Mouse (Mus musculus) liver, embryonic 15.5 days (tissue): ENCODE data around the gene Wwox. TPM values are rescaled to one million over a fixed set of nuclear protein-coding genes. Genes with fewer than 3 reads are reported as not detected.

Source experiments
- ATAC-seq: fragments of 200-750 bp; cut with Nextera tagmentation; 2 replicates; pipeline ENCODE4 v1.8.0; 2017; ENCODE audit warnings: moderate number of reproducible peaks, mild to moderate bottlenecking, moderate library complexity; ENCODE audit not compliant: insufficient read depth
- H3K27ac ChIP-seq: fragments of 300-500 bp; sonication (generic); replicated peaks from 2 replicates; pipeline ENCODE4 v1.5.1; 2015; ENCODE audit warnings: mild to moderate bottlenecking, inconsistent platforms
- H3K27me3 ChIP-seq: fragments of 300-500 bp; sonication (generic); 2 replicates; pipeline ENCODE4 v1.6.1; 2015; ENCODE audit warnings: mild to moderate bottlenecking, inconsistent platforms
- H3K36me3 ChIP-seq: fragments of 300-500 bp; sonication (generic); replicated peaks from 2 replicates; pipeline ENCODE4 v1.6.1; 2015; ENCODE audit warnings: moderate library complexity, mild to moderate bottlenecking, inconsistent platforms
- H3K4me1 ChIP-seq: fragments of 300-500 bp; sonication (generic); replicated peaks from 2 replicates; pipeline ENCODE4 v1.6.1; 2015; ENCODE audit warnings: inconsistent platforms
- H3K4me2 ChIP-seq: fragments of 300-500 bp; sonication (generic); 2 replicates; pipeline ENCODE4 v1.6.1; 2015; ENCODE audit warnings: moderate library complexity, mild to moderate bottlenecking, inconsistent platforms
- H3K4me3 ChIP-seq: fragments of 300-500 bp; sonication (generic); replicated peaks from 2 replicates; pipeline ENCODE4 v1.5.1; 2015; ENCODE audit warnings: mild to moderate bottlenecking, inconsistent platforms
- H3K9ac ChIP-seq: fragments of 300-500 bp; sonication (generic); 2 replicates; pipeline ENCODE4 v1.6.1; 2015; ENCODE audit warnings: moderate library complexity, mild to moderate bottlenecking, inconsistent platforms
- H3K9me3 ChIP-seq: fragments of 300-500 bp; sonication (generic); replicated peaks from 2 replicates; pipeline ENCODE4 v1.6.1; 2016; ENCODE audit warnings: inconsistent platforms
- WGBS: fragments of 180-500 bp; shearing (Covaris S2); methylation state at CpG from one replicate; pipeline ENCODE4 v1.1.7; 2015; ENCODE audit warnings: mixed read lengths; ENCODE audit not compliant: insufficient replicate concordance; 5-methylcytosine and 5-hydroxymethylcytosine counted together
- polyA plus RNA-seq: library from polyadenylated mRNA; unstranded; fragments of >200 nt; fragmentation: Nextera tagmentation; extraction: Ambion mirVana; gene quantifications from 2 replicates; pipeline ENCODE4 v1.2.1, GENCODE M21; 2015

Wwox gene
- polyA plus RNA-seq, 1 experiment from 2014 or later: 3.5 TPM

- no peaks in the 10 kb centered on the region for H3K36me3 ChIP-seq
- H3K9ac ChIP-seq: no peak overlapping the region
- peaks cover 10% of the 10 kb centered on the region for H3K4me1 ChIP-seq
- no peaks in the 10 kb centered on the region; the same call in 1 of the 2 replicates for H3K27me3 ChIP-seq
- H3K9me3 ChIP-seq: no peaks in the 10 kb centered on the region
- no peak; the same call in 1 of the 2 replicates for ATAC-seq
- no peak overlapping the region for H3K4me3 ChIP-seq
- no peak overlapping the region for H3K4me2 ChIP-seq
- H3K27ac ChIP-seq: no peak overlapping the region
- 21% methylated on average over 6 of the region's 6 CpGs for WGBS
These were observed 712.0 kb downstream of the Wwox start for GRCm38 (mm10) chr8:115151416-115151815.

- H3K27ac ChIP-seq: no peak overlapping the region
- no peak for ATAC-seq
- H3K4me3 ChIP-seq: no peak overlapping the region
- H3K9ac ChIP-seq: no peak overlapping the region
- peaks cover 13% of the 10 kb centered on the region for H3K27me3 ChIP-seq
- no peaks in the 10 kb centered on the region for H3K36me3 ChIP-seq
- no peak overlapping the region for H3K4me2 ChIP-seq
- WGBS: 57% methylated on average over 10 of the region's 10 CpGs
- H3K9me3 ChIP-seq: no peaks in the 10 kb centered on the region
- peaks cover 10% of the 10 kb centered on the region for H3K4me1 ChIP-seq
These were observed 714.6 kb downstream of the Wwox start for GRCm38 (mm10) chr8:115154096-115154495.

GRCm38 (mm10) chr8:115156142-115156541, 716.7 kb downstream of the Wwox start:
- Histone ChIP-seq H3K9ac (no peak overlapping the region), H3K4me3 (no peak overlapping the region), H3K27me3 (peaks cover 26% of the 10 kb centered on the region), H3K4me2 (no peak overlapping the region), H3K4me1 (peaks cover under 1% of the 10 kb centered on the region), H3K27ac (no peak overlapping the region), H3K9me3 (no peaks in the 10 kb centered on the region), H3K36me3 (no peaks in the 10 kb centered on the region)
- ATAC-seq: no peak
- 47% methylated on average over 8 of the region's 8 CpGs for WGBS

GRCm38 (mm10) chr8:115157977-115158720, 718.7 kb downstream of the Wwox start:
- no peaks in the 10 kb centered on the region for H3K9me3 ChIP-seq
- H3K4me1 ChIP-seq: no peaks in the 10 kb centered on the region
- WGBS: 59% methylated on average over 12 of the region's 12 CpGs
- H3K4me2 ChIP-seq: no peak overlapping the region
- no peak overlapping the region for H3K4me3 ChIP-seq
- H3K36me3 ChIP-seq: no peaks in the 10 kb centered on the region
- no peak for ATAC-seq
- H3K9ac ChIP-seq: no peak overlapping the region
- H3K27me3 ChIP-seq: peaks cover 26% of the 10 kb centered on the region
- H3K27ac ChIP-seq: no peak overlapping the region

- 18% methylated on average over 8 of the region's 8 CpGs for WGBS
- no peaks in the 10 kb centered on the region for H3K36me3 ChIP-seq
- no peaks in the 10 kb centered on the region for H3K4me1 ChIP-seq
- H3K27me3 ChIP-seq: peaks cover 30% of the 10 kb centered on the region
- ATAC-seq: no peak
- no peak overlapping the region for H3K9ac ChIP-seq
- H3K9me3 ChIP-seq: no peaks in the 10 kb centered on the region
- H3K4me3 ChIP-seq: no peak overlapping the region
- H3K27ac ChIP-seq: no peak overlapping the region
- H3K4me2 ChIP-seq: peak overlapping the region; percentile 54; the same call in 1 of the 2 replicates
These were observed 719.3 kb downstream of the Wwox start for GRCm38 (mm10) chr8:115158721-115159111.

GRCm38 (mm10) chr8:115159208-115159607, 719.8 kb downstream of the Wwox start:
- 0 out of 2 replicates have a peak overlapping the region, but pooled peaks have one; percentile 9 for H3K4me3 ChIP-seq
- peaks cover 35% of the 10 kb centered on the region for H3K27me3 ChIP-seq
- no peaks in the 10 kb centered on the region for H3K9me3 ChIP-seq
- no peak overlapping the region for H3K9ac ChIP-seq
- H3K27ac ChIP-seq: no peak overlapping the region
- peak overlapping the region; percentile 54 for H3K4me2 ChIP-seq
- no peak for ATAC-seq
- no peaks in the 10 kb centered on the region for H3K4me1 ChIP-seq
- WGBS: 4% methylated on average over 18 of the region's 18 CpGs
- no peaks in the 10 kb centered on the region for H3K36me3 ChIP-seq

- no peaks in the 10 kb centered on the region for H3K36me3 ChIP-seq
- H3K27ac ChIP-seq: no peak overlapping the region
- no peaks in the 10 kb centered on the region for H3K4me1 ChIP-seq
- ATAC-seq: no peak
- 7% methylated on average over 22 of the region's 22 CpGs for WGBS
- no peak overlapping the region for H3K9ac ChIP-seq
- H3K4me2 ChIP-seq: peak overlapping the region; percentile 54
- peaks cover 38% of the 10 kb centered on the region for H3K27me3 ChIP-seq
- H3K9me3 ChIP-seq: no peaks in the 10 kb centered on the region
- peak overlapping the region; percentile 36 for H3K4me3 ChIP-seq
These were observed 720.4 kb downstream of the Wwox start for GRCm38 (mm10) chr8:115159711-115160374.

GRCm38 (mm10) chr8:115160407-115160806, 721.0 kb downstream of the Wwox start:
- no peaks in the 10 kb centered on the region for H3K9me3 ChIP-seq
- no peak overlapping the region for H3K9ac ChIP-seq
- no peaks in the 10 kb centered on the region for H3K36me3 ChIP-seq
- H3K27me3 ChIP-seq: peaks cover 41% of the 10 kb centered on the region
- H3K27ac ChIP-seq: no peak overlapping the region
- 65% methylated on average over 5 of the region's 5 CpGs for WGBS
- H3K4me3 ChIP-seq: peak overlapping the region; percentile 36; the same call in 1 of the 2 replicates
- no peaks in the 10 kb centered on the region for H3K4me1 ChIP-seq
- no peak for ATAC-seq
- H3K4me2 ChIP-seq: peak overlapping the region; percentile 54

- H3K9me3 ChIP-seq: no peaks in the 10 kb centered on the region
- no peak overlapping the region for H3K4me3 ChIP-seq
- 76% methylated on average over 9 of the region's 9 CpGs for WGBS
- peaks cover 41% of the 10 kb centered on the region for H3K27me3 ChIP-seq
- ATAC-seq: no peak
- H3K9ac ChIP-seq: no peak overlapping the region
- H3K4me2 ChIP-seq: no peak overlapping the region
- H3K27ac ChIP-seq: no peak overlapping the region
- no peaks in the 10 kb centered on the region for H3K36me3 ChIP-seq
- no peaks in the 10 kb centered on the region for H3K4me1 ChIP-seq
These were observed 722.1 kb downstream of the Wwox start for GRCm38 (mm10) chr8:115161520-115161919.

GRCm38 (mm10) chr8:115164872-115165271, 725.4 kb downstream of the Wwox start:
- H3K9me3 ChIP-seq: no peaks in the 10 kb centered on the region
- H3K9ac ChIP-seq: no peak overlapping the region
- no peak overlapping the region for H3K4me2 ChIP-seq
- no peak overlapping the region for H3K4me3 ChIP-seq
- H3K27me3 ChIP-seq: peaks cover 21% of the 10 kb centered on the region
- ATAC-seq: no peak
- no peak overlapping the region for H3K27ac ChIP-seq
- H3K4me1 ChIP-seq: no peaks in the 10 kb centered on the region
- no peaks in the 10 kb centered on the region for H3K36me3 ChIP-seq
- WGBS: 10% methylated on average over 13 of the region's 13 CpGs

GRCm38 (mm10) chr8:115173634-115174081, 734.2 kb downstream of the Wwox start:
- Histone ChIP-seq H3K9ac (no peak overlapping the region), H3K4me3 (no peak overlapping the region), H3K36me3 (no peaks in the 10 kb centered on the region), H3K27ac (no peak overlapping the region), H3K27me3 (no peaks in the 10 kb centered on the region), H3K4me1 (no peaks in the 10 kb centered on the region), H3K4me2 (no peak overlapping the region), H3K9me3 (no peaks in the 10 kb centered on the region)
- ATAC-seq: no peak
- 76% methylated on average over 14 of the region's 14 CpGs for WGBS
